Mouse (Mus musculus) frontal cortex, postnatal 36 days (tissue): Measurements from ENCODE around the gene Plcl2.

Experiments used
- DNase-seq, 2 experiments: peaks; one replicate each; pipeline ENCODE4 v3.0.0; 2022; ENCODE audit warnings: low spot score in 2 of 2

Gene Plcl2

GRCm38 (mm10) chr17:50509251-50510104 is at the start of gene Plcl2:
Gene Plcl2, plus strand, starts transcription at chr17:50509403.
- peak; percentile 59 to 67 for DNase-seq

- no peak for DNase-seq
Measured at GRCm38 (mm10) chr17:50460301-50460700, 48.9 kb upstream of the Plcl2 start.

- DNase-seq, result no peak
Measured at GRCm38 (mm10) chr17:50467438-50467837, 41.8 kb upstream of the Plcl2 start.

GRCm38 (mm10) chr17:50469126-50469525 is 40.1 kb upstream of the Plcl2 start:
- no peak for DNase-seq

GRCm38 (mm10) chr17:50469543-50470431 is 39.4 kb upstream of the Plcl2 start:
- peak; percentile 39 to 47 for DNase-seq

- DNase-seq, result peak; percentile 32 to 47
Measured at GRCm38 (mm10) chr17:50470432-50471078, 38.6 kb upstream of the Plcl2 start.

- no peak for DNase-seq
Measured at GRCm38 (mm10) chr17:50471230-50471629, 38.0 kb upstream of the Plcl2 start.

- DNase-seq, result no peak
Measured at GRCm38 (mm10) chr17:50477277-50477676, 31.9 kb upstream of the Plcl2 start.

GRCm38 (mm10) chr17:50480867-50481266 is 28.3 kb upstream of the Plcl2 start:
- DNase-seq, result no peak

- no peak for DNase-seq
Measured at GRCm38 (mm10) chr17:50483700-50484099, 25.5 kb upstream of the Plcl2 start.

- DNase-seq, result no peak
Measured at GRCm38 (mm10) chr17:50484981-50485380, 24.2 kb upstream of the Plcl2 start.

GRCm38 (mm10) chr17:50487058-50487618 is 22.1 kb upstream of the Plcl2 start:
- DNase-seq, result no peak

- no peak for DNase-seq
Measured at GRCm38 (mm10) chr17:50487670-50488069, 21.5 kb upstream of the Plcl2 start.

GRCm38 (mm10) chr17:50488406-50488805 is 20.8 kb upstream of the Plcl2 start:
- DNase-seq, result no peak

GRCm38 (mm10) chr17:50488895-50489294 is 20.3 kb upstream of the Plcl2 start:
- DNase-seq, result no peak

GRCm38 (mm10) chr17:50490644-50491430 is 18.4 kb upstream of the Plcl2 start:
- no peak for DNase-seq

GRCm38 (mm10) chr17:50491496-50491895 is 17.7 kb upstream of the Plcl2 start:
- DNase-seq, result no peak

GRCm38 (mm10) chr17:50495216-50495889 is 13.8 kb upstream of the Plcl2 start:
- no peak for DNase-seq

GRCm38 (mm10) chr17:50498062-50498697 is 11.0 kb upstream of the Plcl2 start:
- no peak for DNase-seq
